Mouse (Mus musculus) thymus, adult 2 months (tissue): ENCODE measurements around the gene Sim2. TPM values are rescaled to one million over a fixed set of nuclear protein-coding genes. Genes with fewer than 3 reads are reported as not detected.

ENCODE experiments used
- DNase-seq: peaks from one replicate; pipeline ENCODE4 v3.0.0; 2021
- H3K27ac ChIP-seq: fragments of 200-500 bp; 2 replicates; pipeline ENCODE4 v1.5.1; 2012; ENCODE audit warnings: low read length, control low read depth; ENCODE audit not compliant: control insufficient read depth, insufficient read depth
- H3K27me3 ChIP-seq: fragments of 200-500 bp; 2 replicates; pipeline ENCODE4 v1.6.1; 2012; ENCODE audit warnings: mild to moderate bottlenecking, low read length, moderate library complexity, mixed read lengths; ENCODE audit not compliant: control insufficient read depth, insufficient read depth
- H3K36me3 ChIP-seq: fragments of 200-500 bp; 2 replicates; pipeline ENCODE4 v1.6.1; 2012; ENCODE audit warnings: mild to moderate bottlenecking, low read length, moderate library complexity; ENCODE audit not compliant: control insufficient read depth, insufficient read depth
- H3K4me1 ChIP-seq: fragments of 200-500 bp; replicated peaks from 2 replicates; pipeline ENCODE4 v1.6.1; 2012; ENCODE audit warnings: low read length; ENCODE audit not compliant: control insufficient read depth, insufficient read depth
- H3K4me3 ChIP-seq: fragments of 200-500 bp; 2 replicates; pipeline ENCODE4 v1.5.1; 2012; ENCODE audit warnings: mild to moderate bottlenecking, low read length, control low read depth, moderate library complexity; ENCODE audit not compliant: control insufficient read depth, insufficient read depth
- CTCF ChIP-seq: fragments of 200-500 bp; IDR thresholded peaks from 2 replicates; pipeline ENCODE4 v1.5.1; 2012; ENCODE audit warnings: mild to moderate bottlenecking, control low read depth, low read length, moderate library complexity, borderline replicate concordance; ENCODE audit not compliant: control insufficient read depth, poor library complexity, insufficient read depth; ENCODE audit errors: extremely low read depth
- POLR2A ChIP-seq: fragments of 200-500 bp; IDR thresholded peaks from 2 replicates; pipeline ENCODE4 v1.6.1; 2012; ENCODE audit warnings: mild to moderate bottlenecking, low read length, control low read depth, moderate library complexity; ENCODE audit not compliant: control insufficient read depth, poor library complexity, insufficient read depth; ENCODE audit errors: extremely low read depth
- WGBS: fragments of 180-500 bp; shearing (Covaris S2); methylation state at CpG from one replicate; pipeline ENCODE4 v1.1.7; 2018; 5-methylcytosine and 5-hydroxymethylcytosine counted together
- polyA plus RNA-seq: library from polyadenylated mRNA; depleted of rRNA; stranded (reverse); fragments of >200 nt; gene quantifications from 2 replicates; pipeline ENCODE4 v1.2.3, GENCODE M21; 2012

The Sim2 gene
- polyA plus RNA-seq, 1 experiment: 0.07 TPM

GRCm38 (mm10) chr16:94082960-94083847 is 1.5 kb upstream of the Sim2 start:
- H3K27ac ChIP-seq: no peak overlapping the region
- peaks cover 74% of the 10 kb centered on the region for H3K27me3 ChIP-seq
- H3K36me3 ChIP-seq: no peaks in the 10 kb centered on the region
- no peak for DNase-seq
- TF ChIP-seq CTCF (no peak), POLR2A (no peak)
- WGBS: 8% methylated on average over 46 of the region's 46 CpGs
- no peak overlapping the region for H3K4me3 ChIP-seq
- peaks cover 6% of the 10 kb centered on the region for H3K4me1 ChIP-seq

- Histone ChIP-seq H3K27ac (no peak overlapping the region), H3K27me3 (peaks cover 78% of the 10 kb centered on the region), H3K36me3 (no peaks in the 10 kb centered on the region), H3K4me1 (peaks cover 6% of the 10 kb centered on the region), H3K4me3 (no peak overlapping the region)
- no peak for DNase-seq
- no peak for TF ChIP-seq POLR2A
- TF ChIP-seq CTCF: no peak
- 6% methylated on average over 41 of the region's 41 CpGs for WGBS
Observed at GRCm38 (mm10) chr16:94083848-94084525, 744 bp upstream of the Sim2 start.

DNA sequence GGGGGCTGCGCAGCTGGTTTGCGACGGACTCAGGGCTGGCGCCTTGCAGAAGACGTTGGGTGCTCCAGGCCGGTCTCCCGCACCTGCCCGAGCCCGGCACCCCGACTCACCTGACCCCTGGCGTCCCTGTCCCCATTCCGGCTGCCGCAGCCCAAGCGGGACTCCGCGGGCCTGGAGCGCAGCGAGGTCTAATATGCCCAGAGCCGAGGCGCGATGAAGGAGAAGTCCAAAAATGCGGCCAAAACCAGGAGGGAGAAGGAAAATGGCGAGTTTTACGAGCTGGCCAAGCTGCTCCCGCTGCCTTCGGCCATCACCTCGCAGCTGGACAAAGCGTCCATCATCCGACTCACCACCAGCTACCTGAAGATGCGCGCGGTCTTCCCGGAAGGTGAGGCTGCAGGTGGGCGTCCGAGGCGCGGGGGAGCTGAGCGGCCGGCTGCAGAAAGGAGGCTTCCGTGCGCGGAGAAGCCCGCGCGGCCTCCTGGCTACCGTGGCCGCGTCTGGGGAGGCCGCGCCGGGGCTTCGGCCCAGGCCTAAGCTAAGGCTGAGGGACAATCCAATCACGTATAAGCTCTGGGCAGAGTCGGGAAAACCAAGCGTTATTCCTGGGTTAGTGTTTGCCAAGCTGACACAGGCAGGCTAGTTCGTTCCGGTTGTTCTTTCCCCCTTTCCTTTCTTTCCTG is 1.0 kb downstream of the Sim2 start:
- 4% methylated on average over 57 of the region's 57 CpGs for WGBS
- Histone ChIP-seq H3K27ac (no peak overlapping the region), H3K36me3 (no peaks in the 10 kb centered on the region), H3K27me3 (peaks cover 69% of the 10 kb centered on the region), H3K4me3 (no peak overlapping the region), H3K4me1 (peaks cover 6% of the 10 kb centered on the region)
- TF ChIP-seq CTCF (no peak), POLR2A (no peak)
- DNase-seq: no peak

- DNase-seq: no peak
- Histone ChIP-seq H3K4me3 (no peak overlapping the region), H3K36me3 (no peaks in the 10 kb centered on the region), H3K4me1 (peaks cover 6% of the 10 kb centered on the region), H3K27ac (no peak overlapping the region), H3K27me3 (peaks cover 75% of the 10 kb centered on the region)
- no peak for TF ChIP-seq CTCF
- TF ChIP-seq POLR2A: no peak
- WGBS: 7% methylated on average over 50 of the region's 50 CpGs
Observed at GRCm38 (mm10) chr16:94086701-94087569, 2.2 kb downstream of the Sim2 start.

DNA sequence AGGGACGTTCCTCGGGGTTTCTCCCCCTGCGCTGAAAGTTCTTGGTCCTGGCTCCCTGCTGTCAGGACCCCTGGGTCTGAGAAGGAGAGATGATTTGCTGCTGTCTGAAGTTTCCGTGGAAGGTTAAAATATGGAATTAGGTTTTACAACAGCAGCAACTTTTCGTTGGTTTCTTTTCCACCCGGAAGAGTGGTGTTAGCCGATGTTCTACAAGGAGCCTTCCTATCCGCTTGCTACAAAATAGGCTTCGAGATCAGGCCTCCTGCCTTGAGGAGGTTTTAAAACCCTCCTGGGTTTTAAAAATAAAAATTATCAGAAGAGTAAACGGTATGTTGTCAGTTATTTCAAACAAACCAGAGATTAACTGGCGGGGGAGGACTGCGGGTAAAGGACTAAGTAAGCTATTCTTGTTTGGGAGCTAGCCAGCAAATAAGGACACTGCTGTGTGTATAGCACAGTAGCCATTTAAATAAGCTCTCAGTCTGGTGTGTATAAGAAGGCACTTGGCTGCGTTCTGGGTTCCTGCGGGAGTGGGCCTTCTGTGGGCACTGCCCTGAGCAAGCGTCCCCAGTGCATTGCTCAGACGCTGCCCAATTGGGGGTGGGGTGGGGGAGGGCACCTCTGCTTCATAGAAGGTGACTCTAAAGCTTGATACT is 3.0 kb downstream of the Sim2 start:
- Histone ChIP-seq H3K36me3 (no peaks in the 10 kb centered on the region), H3K4me1 (peaks cover 6% of the 10 kb centered on the region), H3K4me3 (no peak overlapping the region), H3K27me3 (peaks cover 73% of the 10 kb centered on the region), H3K27ac (no peak overlapping the region)
- DNase-seq: no peak
- 22% methylated on average over 16 of the region's 16 CpGs for WGBS
- TF ChIP-seq POLR2A (no peak), CTCF (no peak)

GRCm38 (mm10) chr16:94088226-94088748 is 3.6 kb downstream of the Sim2 start:
- H3K4me3 ChIP-seq: no peak overlapping the region
- TF ChIP-seq POLR2A: no peak
- no peak for TF ChIP-seq CTCF
- 19% methylated on average over 11 of the region's 11 CpGs for WGBS

More at GRCm38 (mm10) chr16:94088226-94088748, 3.6 kb downstream of the Sim2 start:
- Histone ChIP-seq H3K4me1 (peaks cover 6% of the 10 kb centered on the region), H3K36me3 (no peaks in the 10 kb centered on the region), H3K27ac (no peak overlapping the region), H3K27me3 (peaks cover 75% of the 10 kb centered on the region)
- DNase-seq: no peak
